Mouse (Mus musculus): ENCODE data around the gene Bicdl1. TPM values are rescaled to one million over a fixed set of nuclear protein-coding genes. Genes with fewer than 3 reads are reported as not detected.

Bicdl1 gene
- polyA plus RNA-seq, 1 experiment from 2014 or later, result 10.7 TPM

DNA sequence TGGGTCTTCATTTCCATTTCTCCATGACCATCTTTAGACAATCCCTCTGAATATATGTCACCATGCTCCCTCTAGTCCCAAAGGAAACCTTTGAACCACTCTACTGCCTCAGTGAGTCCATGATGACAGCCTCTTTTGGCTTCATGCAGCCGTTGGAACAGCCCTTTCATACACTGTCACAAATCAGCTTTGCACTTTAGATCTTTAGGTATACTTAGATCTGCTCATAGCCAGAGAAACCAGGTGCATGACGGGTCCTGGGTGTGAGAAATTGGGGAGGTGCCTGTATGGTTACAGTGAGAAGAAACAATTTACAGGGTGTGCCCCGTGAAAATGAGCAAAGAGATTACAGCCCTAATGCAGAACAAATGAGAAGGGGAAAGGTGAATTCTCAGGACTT is 14.3 kb downstream of the Bicdl1 start:
- 70% methylated on average over 3 of the region's 3 CpGs for WGBS
- H3K4me1 ChIP-seq (ENCODE audit: insufficient read depth), result no peaks in the 10 kb centered on the region
- TF ChIP-seq CTCF (IDR thresholded peaks at IDR 0.05; ENCODE audit: low read depth), result no peak
- H3K27ac ChIP-seq (ENCODE audit: low read depth), result no peak overlapping the region
- no peak overlapping the region for H3K9ac ChIP-seq
- DNase-seq (no peak), ATAC-seq (ENCODE audit: insufficient read depth) (no peak)
- no peak overlapping the region for H3K4me3 ChIP-seq (ENCODE audit: low read depth, low read length)
- H3K4me2 ChIP-seq, result no peak overlapping the region
- no peaks in the 10 kb centered on the region for H3K9me3 ChIP-seq (ENCODE audit: low read depth, low read length)
- no peaks in the 10 kb centered on the region for H3K36me3 ChIP-seq (ENCODE audit: insufficient read depth)
- no peaks in the 10 kb centered on the region for H3K27me3 ChIP-seq (ENCODE audit: insufficient read depth, low read length)

DNA sequence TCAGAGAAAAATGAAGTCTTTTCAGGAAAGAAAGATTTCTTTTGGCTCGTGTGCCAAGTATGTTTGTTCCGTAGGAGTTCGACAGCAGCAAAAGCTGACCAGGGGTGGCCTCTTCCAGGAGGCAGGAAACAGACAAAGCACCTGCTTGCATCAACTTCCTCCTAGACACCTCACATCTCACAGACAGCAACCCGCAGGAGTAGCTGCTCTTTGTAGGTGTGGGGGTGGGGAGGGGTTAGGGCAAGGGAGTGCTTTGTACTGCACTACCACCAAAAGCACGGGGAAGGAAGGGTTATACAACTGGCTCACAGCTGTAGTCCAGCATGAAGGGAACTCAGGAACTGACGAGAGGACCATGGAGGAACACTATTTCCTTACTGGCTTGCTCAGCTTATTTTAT is 15.0 kb downstream of the Bicdl1 start:
- H3K9ac ChIP-seq, result no peak overlapping the region
- H3K9me3 ChIP-seq (ENCODE audit: low read depth, low read length), result no peaks in the 10 kb centered on the region
- no peak for TF ChIP-seq CTCF (IDR thresholded peaks at IDR 0.05; ENCODE audit: low read depth)
- ATAC-seq (ENCODE audit: insufficient read depth) (no peak), DNase-seq (no peak)
- no peak overlapping the region for H3K27ac ChIP-seq (ENCODE audit: low read depth)
- no peaks in the 10 kb centered on the region for H3K36me3 ChIP-seq (ENCODE audit: insufficient read depth)
- no peak overlapping the region for H3K4me3 ChIP-seq (ENCODE audit: low read depth, low read length)
- no peaks in the 10 kb centered on the region for H3K4me1 ChIP-seq (ENCODE audit: insufficient read depth)
- H3K27me3 ChIP-seq (ENCODE audit: insufficient read depth, low read length), result no peaks in the 10 kb centered on the region
- WGBS, result 58% methylated on average over 6 of the region's 6 CpGs
- H3K4me2 ChIP-seq, result no peak overlapping the region

DNA sequence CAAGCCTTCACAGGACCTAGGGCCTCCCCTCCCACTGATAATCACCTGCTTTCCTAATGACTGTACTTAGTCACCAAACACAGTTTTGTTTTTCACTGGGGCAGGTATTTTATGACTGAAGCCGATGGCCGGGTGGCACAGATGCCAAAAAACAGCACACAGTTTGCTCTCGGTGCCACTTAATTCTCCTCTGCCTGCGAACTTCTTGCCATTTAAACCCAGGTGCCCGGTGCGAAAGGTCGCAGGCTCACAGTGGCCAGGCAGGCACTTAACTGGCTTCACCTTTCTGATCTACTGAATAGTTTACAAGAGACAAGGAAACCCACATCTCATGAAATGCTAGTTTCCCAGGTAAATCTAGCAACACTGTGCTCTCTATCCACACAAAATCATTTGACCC is 16.7 kb downstream of the Bicdl1 start:
- WGBS, result 87% methylated on average over 7 of the region's 7 CpGs

DNA sequence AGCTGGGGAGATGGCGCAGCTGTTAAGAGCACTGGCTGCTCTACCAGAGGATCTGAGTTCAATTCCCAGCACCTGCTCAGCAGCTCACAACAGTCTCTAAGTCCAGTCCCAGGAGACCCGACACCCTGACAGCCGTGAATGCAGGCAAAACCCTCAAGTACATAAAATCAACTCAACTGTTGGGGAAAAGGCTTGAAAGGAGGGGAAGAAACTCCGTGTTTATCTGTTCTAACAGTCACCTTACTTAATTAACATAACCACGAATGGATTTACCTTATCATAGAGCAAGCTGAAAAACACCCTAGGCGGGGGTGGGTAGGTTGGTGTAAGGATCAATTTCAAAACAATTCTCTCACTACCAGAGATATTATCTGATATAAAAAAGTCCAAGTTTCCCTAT is 18.9 kb downstream of the Bicdl1 start:
- no peaks in the 10 kb centered on the region for H3K4me1 ChIP-seq (ENCODE audit: insufficient read depth)
- no peak overlapping the region for H3K9ac ChIP-seq
- H3K36me3 ChIP-seq (ENCODE audit: insufficient read depth), result no peaks in the 10 kb centered on the region
- H3K27ac ChIP-seq (ENCODE audit: low read depth), result no peak overlapping the region
- H3K9me3 ChIP-seq (ENCODE audit: low read depth, low read length), result no peaks in the 10 kb centered on the region
- H3K4me2 ChIP-seq, result no peak overlapping the region
- WGBS, result 63% methylated on average over 6 of the region's 6 CpGs
- DNase-seq (no peak), ATAC-seq (ENCODE audit: insufficient read depth) (no peak)
- H3K4me3 ChIP-seq (ENCODE audit: low read depth, low read length), result no peak overlapping the region
- H3K27me3 ChIP-seq (ENCODE audit: insufficient read depth, low read length), result no peaks in the 10 kb centered on the region
- no peak for TF ChIP-seq CTCF (IDR thresholded peaks at IDR 0.05; ENCODE audit: low read depth)

More for the DNA sequence above, 16.7 kb downstream of the Bicdl1 start:
- H3K9me3 ChIP-seq (ENCODE audit: low read depth, low read length), result no peaks in the 10 kb centered on the region
- H3K4me1 ChIP-seq (ENCODE audit: insufficient read depth), result no peaks in the 10 kb centered on the region
- no peak overlapping the region for H3K27ac ChIP-seq (ENCODE audit: low read depth)
- no peak overlapping the region for H3K9ac ChIP-seq
- no peak for ATAC-seq (ENCODE audit: insufficient read depth)
- H3K4me3 ChIP-seq (ENCODE audit: low read depth, low read length), result no peak overlapping the region
- H3K36me3 ChIP-seq (ENCODE audit: insufficient read depth), result no peaks in the 10 kb centered on the region
- H3K27me3 ChIP-seq (ENCODE audit: insufficient read depth, low read length), result no peaks in the 10 kb centered on the region
- TF ChIP-seq CTCF (IDR thresholded peaks at IDR 0.05; ENCODE audit: low read depth), result no peak
- no peak for DNase-seq
- no peak overlapping the region for H3K4me2 ChIP-seq

GRCm38 (mm10) chr5:115711636-115712419 is 19.6 kb downstream of the Bicdl1 start:
- Histone ChIP-seq H3K9ac (no peak overlapping the region), H3K4me3 (ENCODE audit: low read depth, low read length) (no peak overlapping the region), H3K27me3 (ENCODE audit: insufficient read depth, low read length) (no peaks in the 10 kb centered on the region), H3K27ac (ENCODE audit: low read depth) (no peak overlapping the region), H3K4me1 (ENCODE audit: insufficient read depth) (no peaks in the 10 kb centered on the region), H3K9me3 (ENCODE audit: low read depth, low read length) (no peaks in the 10 kb centered on the region), H3K36me3 (ENCODE audit: insufficient read depth) (no peaks in the 10 kb centered on the region), H3K4me2 (no peak overlapping the region)
- ATAC-seq (ENCODE audit: insufficient read depth) (no peak), DNase-seq (no peak)
- TF ChIP-seq CTCF (IDR thresholded peaks at IDR 0.05; ENCODE audit: low read depth), result no peak
- WGBS, result 64% methylated on average over 11 of the region's 11 CpGs

DNA sequence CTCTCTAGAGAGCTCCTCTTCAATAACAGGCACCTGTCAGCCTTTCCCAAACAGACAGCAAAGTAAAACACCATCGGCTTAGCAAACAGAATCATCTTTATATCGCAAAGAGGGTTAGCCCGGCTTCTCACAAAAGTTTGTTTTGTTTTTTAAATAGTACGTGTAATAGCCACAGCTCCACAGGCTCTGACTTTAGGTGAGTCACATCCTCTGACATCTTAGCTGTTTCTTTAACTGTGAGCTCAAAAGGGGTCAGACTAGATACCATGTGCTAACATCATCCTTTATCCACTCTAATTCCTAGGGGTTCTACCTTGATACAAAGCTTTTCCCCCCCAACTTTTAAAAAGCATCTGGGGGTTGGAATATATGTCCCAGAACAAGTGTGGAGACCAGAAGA is 21.2 kb downstream of the Bicdl1 start:
- no peak for DNase-seq
- Histone ChIP-seq H3K9ac (no peak overlapping the region), H3K4me2 (no peak overlapping the region), H3K4me3 (ENCODE audit: low read depth, low read length) (no peak overlapping the region), H3K27ac (ENCODE audit: low read depth) (no peak overlapping the region), H3K27me3 (ENCODE audit: insufficient read depth, low read length) (no peaks in the 10 kb centered on the region), H3K36me3 (ENCODE audit: insufficient read depth) (no peaks in the 10 kb centered on the region), H3K4me1 (ENCODE audit: insufficient read depth) (no peaks in the 10 kb centered on the region), H3K9me3 (ENCODE audit: low read depth, low read length) (no peaks in the 10 kb centered on the region)
- WGBS, result 57% methylated on average over 4 of the region's 4 CpGs
- TF ChIP-seq CTCF (IDR thresholded peaks at IDR 0.05; ENCODE audit: low read depth), result no peak
- ATAC-seq (ENCODE audit: insufficient read depth), result no peak

- Histone ChIP-seq H3K4me3 (ENCODE audit: low read depth, low read length) (no peak overlapping the region), H3K4me2 (no peak overlapping the region), H3K27me3 (ENCODE audit: insufficient read depth, low read length) (no peaks in the 10 kb centered on the region), H3K9ac (no peak overlapping the region), H3K36me3 (ENCODE audit: insufficient read depth) (no peaks in the 10 kb centered on the region), H3K27ac (ENCODE audit: low read depth) (no peak overlapping the region), H3K4me1 (ENCODE audit: insufficient read depth) (no peaks in the 10 kb centered on the region), H3K9me3 (ENCODE audit: low read depth, low read length) (no peaks in the 10 kb centered on the region)
- TF ChIP-seq CTCF (IDR thresholded peaks at IDR 0.05; ENCODE audit: low read depth), result no peak
- no peak for ATAC-seq (ENCODE audit: insufficient read depth)
- DNase-seq, result no peak
- WGBS, result 55% methylated on average over 3 of the region's 3 CpGs
Measured at GRCm38 (mm10) chr5:115708930-115709329, 22.5 kb downstream of the Bicdl1 start.

All from lung, embryonic 14.5 days (tissue).